Mouse (Mus musculus) gastrocnemius, adult 2 months (tissue): ENCODE measurements at regions not wholly inside any gene's neighbourhood (a gene's known extent, or its start where the extent isn't known, plus 50 kb on each side); places are given as distances from the start of the nearest gene placed in this dataset.
A peak's percentile ranks its signal among the peaks of the same experiment; 100 is the strongest.
"Not testable (repeated sequence)": the region's sequence is repeated elsewhere in the genome, so short reads cannot be mapped to it uniquely, and the experiment has no call there.

Source experiments
- DNase-seq: peaks from one replicate; pipeline ENCODE4 v3.0.0; 2022
- H3K27ac ChIP-seq: fragments of 200-600 bp; 2 replicates; pipeline ENCODE4 v1.8.1; 2022; ENCODE audit warnings: mild to moderate bottlenecking
- H3K4me3 ChIP-seq: fragments of 200-600 bp; 2 replicates; pipeline ENCODE4 v1.8.1; 2022; ENCODE audit warnings: mild to moderate bottlenecking, moderate library complexity
- CTCF ChIP-seq: fragments of 200-600 bp; IDR thresholded peaks from 2 replicates; pipeline ENCODE4 v1.8.1; 2022; ENCODE audit warnings: antibody characterized with exemption, mild to moderate bottlenecking, moderate library complexity
- intact Hi-C: fragments of 180-260 bp; cut with DNase I; formaldehyde crosslinking; loops from one replicate; pipeline ENCODE4 v1.15.1; 2025

DNA sequence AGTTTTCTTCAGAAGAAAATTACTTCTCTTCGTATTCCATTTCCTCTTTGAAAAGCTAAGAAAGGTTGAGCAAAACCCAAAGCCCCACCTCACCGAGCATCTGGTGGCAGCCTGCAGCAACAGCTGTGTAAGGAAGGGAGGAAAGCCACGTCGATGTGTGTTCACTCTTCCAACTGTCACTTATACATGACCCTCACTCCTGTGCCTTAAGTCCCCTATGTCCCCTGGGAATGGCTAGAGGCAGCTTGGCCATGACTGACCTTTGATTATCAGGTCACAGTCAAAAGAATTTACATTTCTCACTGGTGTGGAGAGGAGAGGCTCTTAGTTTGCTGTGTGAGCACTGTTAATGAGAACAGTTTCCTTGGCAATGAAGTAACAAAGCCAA is 266.8 kb upstream of the Nr5a2 start:
- TF ChIP-seq CTCF, result no peak
- intact Hi-C loops, result no loop called here
- no peak overlapping the region for H3K27ac ChIP-seq
- no peak overlapping the region for H3K4me3 ChIP-seq
- DNase-seq, result no peak

DNA sequence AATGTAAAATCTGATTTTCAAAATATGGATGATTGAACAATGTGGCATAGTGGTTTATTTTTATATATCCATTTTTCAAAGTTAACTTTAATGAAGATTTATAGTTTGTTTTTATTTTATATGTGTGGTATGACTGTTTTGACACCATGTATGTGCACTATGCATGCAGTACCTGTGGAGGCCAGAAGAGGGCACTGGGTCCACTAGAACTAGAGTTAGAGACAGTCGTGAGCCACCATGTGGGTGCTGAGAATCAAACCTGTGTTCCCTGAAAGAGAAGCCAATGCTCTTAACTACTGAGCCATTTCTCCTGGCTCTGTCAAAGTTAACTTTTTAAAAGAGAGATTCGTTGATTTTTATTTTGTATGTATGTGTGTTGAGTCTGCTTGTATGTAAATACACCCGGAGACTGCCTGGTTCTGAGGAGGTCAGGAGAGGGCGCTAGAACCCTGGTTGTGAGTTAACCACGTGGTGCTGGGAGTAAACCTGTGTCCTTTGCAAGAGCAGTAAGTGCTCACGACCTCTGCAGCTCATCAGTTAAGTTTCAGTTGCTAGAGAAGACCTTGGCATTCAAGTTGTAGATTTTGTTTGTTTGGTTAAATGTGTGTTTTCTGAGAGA is 266.3 kb upstream of the Nr5a2 start:
- peak; percentile 40; the same call in 1 of the 2 replicates for TF ChIP-seq CTCF
- intact Hi-C loops, result no loop called here
- Histone ChIP-seq H3K27ac (no peak overlapping the region), H3K4me3 (no peak overlapping the region)
- no peak for DNase-seq

GRCm38 (mm10) chr1:137225418-137225817 is 265.2 kb upstream of the Nr5a2 start:
- no peak for DNase-seq
- intact Hi-C loops, result no loop called here
- Histone ChIP-seq H3K4me3 (no peak overlapping the region), H3K27ac (no peak overlapping the region)
- peak; percentile 56 for TF ChIP-seq CTCF

DNA sequence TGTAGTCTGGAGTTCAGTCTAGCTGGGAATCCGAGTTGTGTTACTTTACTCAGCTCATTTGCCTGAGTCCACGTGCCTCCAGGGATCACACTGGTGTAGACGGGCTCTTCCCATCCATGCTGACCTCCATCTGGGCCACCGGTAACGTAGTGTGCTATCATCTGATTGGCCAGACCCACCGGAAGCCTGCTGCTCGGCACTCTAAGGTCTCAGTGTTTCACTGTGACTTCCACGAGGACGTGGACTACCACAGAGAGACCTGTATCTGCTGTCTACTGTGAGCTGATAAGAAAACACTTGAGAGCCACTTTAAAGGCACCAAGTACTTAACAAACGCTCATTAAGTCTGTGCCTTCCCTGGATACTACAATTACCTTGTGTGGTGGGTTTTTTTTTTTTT is 262.8 kb upstream of the Nr5a2 start:
- TF ChIP-seq CTCF, result no peak
- no peak for DNase-seq

GRCm38 (mm10) chr1:137221087-137222057 is 261.1 kb upstream of the Nr5a2 start:
- no peak overlapping the region for H3K27ac ChIP-seq
- intact Hi-C loops, result no loop called here
- no peak for TF ChIP-seq CTCF
- peak overlapping the region; percentile 55 for H3K4me3 ChIP-seq
- no peak for DNase-seq

More for the DNA sequence above, 262.8 kb upstream of the Nr5a2 start:
- intact Hi-C loops, result no loop called here
- H3K4me3 ChIP-seq, result no peak overlapping the region
- no peak overlapping the region for H3K27ac ChIP-seq

DNA sequence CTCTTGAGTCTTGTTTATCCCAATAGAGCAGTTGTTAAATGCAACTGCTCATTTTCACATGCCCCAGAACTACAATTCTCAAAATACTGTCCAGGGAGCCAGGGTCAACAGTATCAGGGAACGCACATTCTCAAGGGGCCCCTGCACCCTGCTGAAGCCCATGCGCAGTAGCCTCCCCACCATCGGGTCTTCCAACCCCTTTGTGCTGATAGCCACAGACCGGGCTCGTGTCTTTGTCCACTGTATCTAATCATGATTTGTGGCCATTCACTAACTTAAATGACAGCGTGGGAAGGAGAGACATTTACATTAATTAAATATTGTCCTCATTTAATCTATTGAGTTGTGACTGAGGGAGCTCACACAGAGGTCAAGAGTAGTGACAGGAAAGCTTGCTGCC is 260.0 kb upstream of the Nr5a2 start:
- intact Hi-C loops, result no loop called here
- Histone ChIP-seq H3K27ac (no peak overlapping the region), H3K4me3 (no peak overlapping the region)
- no peak for TF ChIP-seq CTCF
- no peak for DNase-seq

- intact Hi-C loops, result no loop called here
- TF ChIP-seq CTCF, result no peak
- Histone ChIP-seq H3K27ac (no peak overlapping the region), H3K4me3 (no peak overlapping the region)
- no peak for DNase-seq
Measured at GRCm38 (mm10) chr1:137218611-137219010, 258.4 kb upstream of the Nr5a2 start.

DNA sequence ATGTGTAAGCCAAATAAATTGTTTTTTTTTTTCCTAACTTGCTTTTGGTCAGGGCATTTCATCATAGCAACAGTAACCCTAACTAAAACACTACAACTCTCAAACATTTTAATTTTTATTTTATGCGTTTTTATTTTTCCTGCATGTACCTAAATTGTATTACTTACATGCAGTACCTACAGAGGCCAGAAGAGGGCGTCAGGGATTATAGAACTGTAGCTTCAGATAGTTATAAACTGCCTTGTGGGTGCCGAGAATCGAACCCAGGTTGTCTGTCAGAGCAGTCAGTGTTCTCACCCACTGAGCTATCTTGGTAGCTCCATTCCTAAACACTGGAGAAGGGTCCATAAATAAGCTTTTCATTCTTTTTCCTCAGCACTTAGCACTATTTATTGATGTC is 257.8 kb upstream of the Nr5a2 start:
- peak; percentile 32; the same call in 1 of the 2 replicates for TF ChIP-seq CTCF
- no peak overlapping the region for H3K27ac ChIP-seq
- no peak for DNase-seq
- intact Hi-C loops, result no loop called here
- H3K4me3 ChIP-seq, result no peak overlapping the region

DNA sequence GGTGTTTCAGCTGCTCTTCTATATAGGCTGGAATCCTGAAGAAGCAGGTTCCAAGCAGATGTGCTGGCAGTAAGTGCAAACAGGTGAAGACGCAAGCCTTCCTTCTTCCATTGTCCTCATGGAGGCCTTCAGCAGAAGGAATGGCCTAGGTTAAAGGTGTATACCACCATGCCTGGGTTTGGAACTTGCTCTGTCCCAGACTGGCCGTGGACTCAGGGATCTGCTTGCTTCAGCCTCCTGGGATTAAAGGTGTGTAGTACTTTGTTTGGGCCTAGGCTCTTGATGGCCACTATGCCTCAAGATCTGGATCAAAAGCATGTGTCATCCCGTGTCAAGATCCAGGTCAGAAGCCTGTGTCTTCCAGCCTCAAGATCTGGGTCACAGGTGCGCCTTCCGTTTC is 257.0 kb upstream of the Nr5a2 start:
- no peak for DNase-seq
- no peak for TF ChIP-seq CTCF
- intact Hi-C loops, result no loop called here

GRCm38 (mm10) chr1:137214328-137214727 is 254.1 kb upstream of the Nr5a2 start:
- H3K4me3 ChIP-seq, DNase-seq, intact Hi-C loops: not testable (repeated sequence)

More for the DNA sequence above, 257.0 kb upstream of the Nr5a2 start:
- H3K4me3 ChIP-seq, result no peak overlapping the region
- no peak overlapping the region for H3K27ac ChIP-seq

DNA sequence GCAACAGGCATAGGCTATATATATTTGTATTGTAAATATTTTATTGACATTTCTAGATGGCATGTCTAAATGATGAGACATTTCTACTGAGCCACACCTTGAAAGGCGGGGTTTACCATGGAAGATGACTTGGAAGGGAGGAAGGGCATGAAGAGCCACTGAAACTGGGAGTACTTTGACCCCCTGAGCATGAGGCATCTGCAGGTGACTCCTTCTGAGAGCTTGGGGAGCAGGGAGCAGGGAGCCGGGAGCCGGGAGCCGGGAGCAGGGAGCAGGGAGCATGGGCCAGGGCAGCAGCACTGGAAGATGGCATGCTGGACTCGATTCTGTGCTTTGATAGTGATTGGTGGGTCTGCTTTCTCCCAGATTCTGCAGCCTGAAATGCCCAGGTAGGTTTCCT is 253.5 kb upstream of the Nr5a2 start:
- H3K27ac ChIP-seq, result no peak overlapping the region
- DNase-seq, result no peak
- intact Hi-C loops, result no loop called here
- no peak for TF ChIP-seq CTCF
- H3K4me3 ChIP-seq, result no peak overlapping the region

More at GRCm38 (mm10) chr1:137214328-137214727, 254.1 kb upstream of the Nr5a2 start:
- not testable (repeated sequence) for H3K27ac ChIP-seq

DNA sequence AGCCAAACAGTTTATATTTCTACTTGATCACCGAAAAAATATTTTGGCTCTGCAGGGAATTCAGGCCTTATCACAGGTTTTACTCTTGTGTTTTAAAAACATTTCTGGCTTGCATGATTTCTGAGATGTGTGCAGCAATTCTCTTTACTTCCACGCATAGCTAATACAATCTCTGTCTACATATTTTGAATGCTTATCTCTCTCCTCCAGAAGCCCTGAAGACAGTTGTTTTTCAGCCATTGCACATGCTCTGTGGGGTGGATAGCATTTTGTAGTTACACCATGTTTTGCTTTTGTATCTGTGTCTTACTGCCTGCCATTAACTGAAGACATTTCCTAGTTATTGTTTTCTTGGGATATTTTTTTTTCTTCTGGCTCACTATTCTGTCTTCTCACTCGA is 252.6 kb upstream of the Nr5a2 start:
- no peak overlapping the region for H3K27ac ChIP-seq
- no peak overlapping the region for H3K4me3 ChIP-seq
- TF ChIP-seq CTCF, result no peak
- DNase-seq, result no peak
- intact Hi-C loops, result no loop called here

DNA sequence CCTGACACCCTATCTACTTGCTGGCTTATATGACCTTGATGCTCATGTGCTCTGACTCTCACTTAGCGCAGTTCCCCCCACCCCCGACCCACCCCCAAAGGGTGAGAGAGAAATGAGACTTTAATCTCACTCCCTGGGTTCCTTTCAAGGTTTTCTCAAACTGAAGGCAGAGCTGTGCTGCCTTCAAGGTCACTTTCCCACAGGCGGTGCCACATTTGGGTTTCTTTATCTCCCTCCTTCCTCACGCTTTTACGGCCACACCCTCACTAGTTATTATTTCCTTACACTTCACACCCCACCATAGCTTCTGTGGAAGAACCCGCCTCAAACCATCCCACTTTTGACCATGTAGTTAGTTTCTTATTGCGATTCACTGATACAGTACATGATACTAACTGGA is 244.1 kb upstream of the Nr5a2 start:
- no peak for DNase-seq
- TF ChIP-seq CTCF, result no peak
- intact Hi-C loops, result no loop called here
- Histone ChIP-seq H3K27ac (no peak overlapping the region), H3K4me3 (no peak overlapping the region)
